Mouse (Mus musculus) limb, embryonic 14.5 days (tissue): ENCODE measurements at regions not wholly inside any gene's neighbourhood (a gene's known extent, or its start where the extent isn't known, plus 50 kb on each side); places are given as distances from the start of the nearest gene placed in this dataset.

Experiments
- ATAC-seq: fragments of 200-750 bp; cut with Nextera tagmentation; 2 replicates; pipeline ENCODE4 v1.8.0; 2017; ENCODE audit warnings: low read depth, moderate number of reproducible peaks, moderate TSS enrichment; ENCODE audit not compliant: low FRiP score
- DNase-seq: peaks from one replicate; pipeline ENCODE4 v3.0.0-alpha.2; 2015; ENCODE audit warnings: low spot score
- H3K27ac ChIP-seq: fragments of 300-500 bp; sonication (generic); replicated peaks from 2 replicates; pipeline ENCODE4 v1.5.1; 2014; ENCODE audit warnings: low read depth, mild to moderate bottlenecking, low read length, moderate library complexity, mixed read lengths
- H3K27me3 ChIP-seq: fragments of 300-500 bp; sonication (generic); 2 replicates; pipeline ENCODE4 v1.6.1; 2014; ENCODE audit warnings: low read length, mixed read lengths; ENCODE audit not compliant: control insufficient read depth, insufficient read depth
- H3K36me3 ChIP-seq: fragments of 300-500 bp; sonication (generic); 2 replicates; pipeline ENCODE4 v1.6.1; 2014; ENCODE audit warnings: mild to moderate bottlenecking, low read length, moderate library complexity, mixed read lengths; ENCODE audit not compliant: control insufficient read depth, insufficient read depth
- H3K4me1 ChIP-seq: fragments of 300-500 bp; sonication (generic); 2 replicates; pipeline ENCODE4 v1.6.1; 2014; ENCODE audit warnings: antibody characterized with exemption, low read length, mixed read lengths; ENCODE audit not compliant: control insufficient read depth, insufficient read depth
- H3K4me2 ChIP-seq: fragments of 300-500 bp; sonication (generic); replicated peaks from 2 replicates; pipeline ENCODE4 v1.6.1; 2014; ENCODE audit warnings: low read depth, mild to moderate bottlenecking, low read length, moderate library complexity; ENCODE audit not compliant: severe bottlenecking
- H3K4me3 ChIP-seq: fragments of 300-500 bp; sonication (generic); replicated peaks from 2 replicates; pipeline ENCODE4 v1.5.1; 2014; ENCODE audit warnings: low read length
- H3K9ac ChIP-seq: fragments of 300-500 bp; sonication (generic); 2 replicates; pipeline ENCODE4 v1.6.1; 2014; ENCODE audit warnings: mild to moderate bottlenecking, low read depth, low read length, moderate library complexity; ENCODE audit not compliant: severe bottlenecking
- H3K9me3 ChIP-seq: fragments of 300-500 bp; sonication (generic); 2 replicates; pipeline ENCODE4 v1.6.1; 2016; ENCODE audit warnings: low read length; ENCODE audit not compliant: control insufficient read depth
- POLR2A ChIP-seq: fragments of 200-500 bp; IDR thresholded peaks from 2 replicates; pipeline ENCODE4 v1.8.0; 2012; ENCODE audit warnings: inconsistent platforms, mild to moderate bottlenecking, moderate library complexity, borderline replicate concordance; ENCODE audit not compliant: insufficient read depth, insufficient read length; ENCODE audit errors: extremely low read depth
- WGBS: fragments of 180-500 bp; shearing (Covaris S2); extraction: QIAGEN DNeasy Blood & Tissue Kit; methylation state at CpG from one replicate; pipeline ENCODE4 v1.1.7; 2014; 5-methylcytosine and 5-hydroxymethylcytosine counted together

DNA sequence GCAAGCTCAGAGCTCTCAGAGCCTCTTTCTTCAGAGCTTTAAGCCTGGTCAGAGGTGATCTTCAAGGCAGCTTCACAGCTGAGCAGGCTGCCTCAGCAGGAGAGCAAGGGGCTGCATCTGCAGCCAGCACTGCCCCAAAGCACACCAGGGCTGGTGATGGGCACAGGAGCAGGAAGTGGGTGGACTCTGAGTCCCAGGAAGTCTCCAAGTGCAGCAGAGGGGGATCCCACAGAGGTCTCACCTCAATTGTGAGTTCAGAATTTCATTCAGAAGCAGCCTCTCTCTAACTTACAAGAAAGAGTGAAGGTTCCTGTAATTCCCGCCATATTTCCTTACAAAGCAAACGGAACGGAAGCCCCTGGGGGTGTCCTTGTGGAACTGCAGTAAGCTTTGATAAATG is 202.6 kb upstream of the Amigo2 start:
- Histone ChIP-seq H3K27ac (no peak overlapping the region), H3K9me3 (no peaks in the 10 kb centered on the region), H3K36me3 (no peaks in the 10 kb centered on the region), H3K4me1 (no peaks in the 10 kb centered on the region), H3K27me3 (no peaks in the 10 kb centered on the region), H3K4me3 (no peak overlapping the region), H3K9ac (no peak overlapping the region), H3K4me2 (no peak overlapping the region)
- DNase-seq (peak; percentile 20), ATAC-seq (no peak)
- WGBS, result 60% methylated on average over 3 of the region's 3 CpGs
- no peak for TF ChIP-seq POLR2A

DNA sequence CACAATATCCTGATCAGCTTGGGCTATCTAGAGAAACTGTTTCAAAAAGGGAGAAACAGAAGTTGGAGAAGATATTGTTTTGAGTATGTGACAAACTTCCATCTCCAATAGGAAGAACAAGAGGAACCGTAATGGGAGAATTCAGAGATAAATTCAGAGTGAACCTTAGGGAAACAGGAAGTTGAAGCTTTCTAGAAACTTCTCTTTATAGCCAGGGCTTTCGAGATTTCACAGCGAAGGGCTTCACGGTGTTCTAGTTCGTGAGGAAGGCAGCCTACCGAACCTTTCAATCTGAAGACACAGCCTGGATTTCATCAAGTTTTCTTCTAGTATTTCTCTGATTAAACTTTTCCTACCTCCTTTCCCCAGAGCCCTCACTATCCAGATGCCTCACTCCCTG is 201.9 kb upstream of the Amigo2 start:
- TF ChIP-seq POLR2A, result no peak
- no peak for ATAC-seq
- Histone ChIP-seq H3K9me3 (no peaks in the 10 kb centered on the region), H3K36me3 (no peaks in the 10 kb centered on the region), H3K4me3 (no peak overlapping the region), H3K27me3 (no peaks in the 10 kb centered on the region), H3K4me2 (no peak overlapping the region), H3K9ac (no peak overlapping the region), H3K27ac (no peak overlapping the region), H3K4me1 (no peaks in the 10 kb centered on the region)
- no peak for DNase-seq
- 85% methylated on average over 6 of the region's 6 CpGs for WGBS

DNA sequence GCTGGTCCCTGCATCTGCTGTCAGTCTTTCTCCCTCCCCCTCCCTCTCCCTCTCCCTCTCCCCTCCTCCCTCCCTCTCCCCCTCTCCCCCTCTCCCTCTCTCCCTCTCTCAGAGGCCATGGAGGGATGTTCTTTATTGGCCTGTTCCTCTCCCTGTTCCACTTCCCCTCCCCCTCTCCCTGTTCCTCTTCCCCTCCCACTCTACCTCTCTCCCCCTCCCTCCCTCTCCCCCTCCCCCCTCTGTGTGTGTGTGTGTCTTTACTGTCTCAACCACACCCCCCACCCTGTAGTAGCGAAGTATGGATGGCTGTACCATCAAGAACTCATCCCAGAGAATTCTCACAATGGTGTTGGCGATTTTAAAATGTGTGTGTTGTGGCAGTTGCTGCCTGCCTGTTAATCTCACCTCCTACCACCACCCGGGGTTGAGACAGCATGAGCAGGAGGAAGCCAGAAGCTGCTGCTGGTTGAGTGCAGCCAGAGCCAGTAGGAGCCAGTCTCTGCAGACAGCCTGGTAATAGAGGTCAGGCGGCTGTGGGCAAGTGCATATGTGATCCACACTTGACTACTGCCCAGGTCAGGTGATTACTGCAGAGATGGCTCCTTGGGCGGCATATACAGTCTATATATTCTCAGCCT is 201.3 kb upstream of the Amigo2 start:
- DNase-seq, result no peak
- H3K27me3 ChIP-seq, result no peaks in the 10 kb centered on the region
- H3K4me3 ChIP-seq, result no peak overlapping the region
- 53% methylated on average over 5 of the region's 5 CpGs for WGBS
- no peak overlapping the region for H3K9ac ChIP-seq
- H3K4me1 ChIP-seq, result no peaks in the 10 kb centered on the region
- no peaks in the 10 kb centered on the region for H3K9me3 ChIP-seq
- TF ChIP-seq POLR2A, result no peak
- no peaks in the 10 kb centered on the region for H3K36me3 ChIP-seq
- no peak for ATAC-seq
- H3K27ac ChIP-seq, result no peak overlapping the region
- H3K4me2 ChIP-seq, result no peak overlapping the region

DNA sequence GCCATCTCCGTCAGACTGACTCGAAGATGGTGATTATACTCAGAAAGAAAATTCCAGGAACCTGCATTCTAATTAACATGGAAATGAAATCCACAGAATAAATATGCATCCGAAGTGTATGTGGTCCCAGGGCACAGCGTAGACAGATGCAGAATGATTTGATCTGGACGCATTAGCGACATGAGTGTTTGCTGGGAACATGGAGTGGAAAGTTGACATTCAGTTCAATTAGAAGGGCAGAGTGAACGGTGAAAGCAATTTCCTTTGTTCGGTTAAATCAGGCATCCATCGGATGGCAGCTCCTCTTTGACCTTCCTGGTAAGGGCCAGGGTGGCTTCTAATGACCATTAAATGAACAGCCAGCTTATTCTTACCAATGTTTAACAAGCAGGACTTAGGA is 199.1 kb upstream of the Amigo2 start:
- Histone ChIP-seq H3K9ac (no peak overlapping the region), H3K36me3 (no peaks in the 10 kb centered on the region), H3K27me3 (no peaks in the 10 kb centered on the region), H3K4me3 (no peak overlapping the region), H3K9me3 (no peaks in the 10 kb centered on the region), H3K27ac (no peak overlapping the region), H3K4me2 (no peak overlapping the region), H3K4me1 (no peaks in the 10 kb centered on the region)
- TF ChIP-seq POLR2A, result no peak
- WGBS, result 73% methylated on average over 9 of the region's 9 CpGs
- DNase-seq (no peak), ATAC-seq (no peak)

DNA sequence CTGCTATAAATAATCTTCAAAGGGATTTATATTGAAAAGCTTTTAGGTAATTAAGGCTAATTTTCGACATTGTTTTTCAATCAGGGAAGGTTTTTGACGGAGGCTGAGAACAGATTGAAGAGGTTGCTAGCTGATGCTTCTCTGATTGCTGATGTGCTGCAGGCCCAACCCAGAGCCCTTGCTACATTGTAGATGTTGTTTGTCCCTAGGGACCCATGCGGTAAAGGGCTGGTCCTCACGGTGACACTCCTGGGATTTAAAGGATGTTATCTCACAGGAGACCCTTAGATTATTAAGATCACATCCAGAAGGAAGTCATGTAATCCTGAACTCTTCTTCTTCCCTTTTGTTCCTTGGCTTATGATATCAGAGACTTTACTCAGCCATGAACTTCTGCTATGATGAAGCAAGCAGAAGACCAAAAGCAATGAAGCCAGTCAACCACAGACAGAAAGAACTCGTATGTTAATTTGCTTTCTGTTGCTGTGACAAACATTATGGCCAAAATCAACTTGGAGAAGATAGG is 191.2 kb upstream of the Amigo2 start:
- ATAC-seq, result no peak
- H3K4me3 ChIP-seq, result no peak overlapping the region
- no peak overlapping the region for H3K4me2 ChIP-seq
- TF ChIP-seq POLR2A, result no peak
- DNase-seq, result no peak
- H3K36me3 ChIP-seq, result no peaks in the 10 kb centered on the region
- H3K4me1 ChIP-seq, result no peaks in the 10 kb centered on the region
- H3K27ac ChIP-seq, result no peak overlapping the region
- H3K9ac ChIP-seq, result no peak overlapping the region
- 77% methylated on average over 5 of the region's 5 CpGs for WGBS
- no peaks in the 10 kb centered on the region for H3K27me3 ChIP-seq
- H3K9me3 ChIP-seq, result no peaks in the 10 kb centered on the region
